Mouse (Mus musculus): Measurements from ENCODE around the gene Fgfr1op. TPM values are rescaled to one million over a fixed set of nuclear protein-coding genes. Genes with fewer than 3 reads are reported as not detected.
"Not testable (repeated sequence)": the region's sequence is repeated elsewhere in the genome, so short reads cannot be mapped to it uniquely, and the experiment has no call there.

Gene Fgfr1op
- polyA plus RNA-seq, 1 experiment: 19.3 TPM

DNA sequence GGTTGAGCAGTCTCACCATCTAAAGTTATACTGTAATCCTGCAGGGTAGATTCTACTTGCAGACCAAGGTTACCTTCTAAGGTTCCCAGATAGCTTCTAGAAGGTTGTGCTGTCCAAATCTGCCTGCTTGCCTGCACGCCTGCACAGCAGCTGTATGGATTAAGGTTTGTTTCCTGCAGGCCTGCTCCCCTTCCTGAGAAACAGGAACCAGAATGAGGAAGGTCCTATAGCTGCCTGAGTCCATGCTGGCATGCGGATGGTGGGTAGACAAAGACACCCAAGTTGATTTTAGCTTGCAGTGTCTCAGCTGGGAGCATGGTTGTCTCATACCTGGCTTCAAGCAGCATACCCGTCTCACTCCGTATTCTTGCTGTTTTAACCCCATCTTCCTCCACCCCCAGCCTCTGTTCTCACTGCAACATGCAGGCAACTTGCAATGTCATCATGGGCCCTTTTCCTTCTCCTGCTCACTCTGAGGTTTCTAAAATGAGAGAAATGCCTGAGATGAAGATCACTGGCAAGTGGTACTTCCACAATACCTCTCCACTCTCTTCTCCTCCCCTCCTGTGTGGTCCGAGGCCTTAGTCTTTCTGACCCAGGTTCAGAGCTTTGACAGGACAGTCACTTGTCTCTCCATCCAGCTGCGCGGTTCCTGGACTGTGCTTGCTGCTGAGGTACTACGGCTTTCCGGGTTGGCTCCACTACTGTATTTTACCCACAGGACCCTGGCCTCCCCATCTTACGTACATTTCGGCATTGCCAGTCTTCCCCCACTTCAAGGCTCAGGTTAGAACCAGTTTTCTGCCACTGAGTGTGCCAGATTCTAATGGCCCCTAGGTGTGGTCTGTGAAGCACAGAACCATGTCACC lies 34.0 kb downstream of the Fgfr1op start:
- no peaks in the 10 kb centered on the region for H3K4me1 ChIP-seq (ENCODE audit: control insufficient read depth, insufficient read depth, low read length)
- DNase-seq: no peak
- TF ChIP-seq CTCF (IDR thresholded peaks at IDR 0.05; ENCODE audit: borderline replicate concordance, insufficient read depth, low read depth, low read length) (no peak), POLR2A (IDR thresholded peaks at IDR 0.05; ENCODE audit: borderline replicate concordance, insufficient read depth, low read length) (no peak)
- 87% methylated on average over 11 of the region's 11 CpGs for WGBS
- H3K27me3 ChIP-seq (ENCODE audit: control insufficient read depth, insufficient read depth, low read length): no peaks in the 10 kb centered on the region
- no peak overlapping the region for H3K27ac ChIP-seq (ENCODE audit: insufficient read depth, low read length)
- no peak overlapping the region for H3K4me3 ChIP-seq (replicated peaks; ENCODE audit: insufficient read depth, low read depth, low read length)

DNA sequence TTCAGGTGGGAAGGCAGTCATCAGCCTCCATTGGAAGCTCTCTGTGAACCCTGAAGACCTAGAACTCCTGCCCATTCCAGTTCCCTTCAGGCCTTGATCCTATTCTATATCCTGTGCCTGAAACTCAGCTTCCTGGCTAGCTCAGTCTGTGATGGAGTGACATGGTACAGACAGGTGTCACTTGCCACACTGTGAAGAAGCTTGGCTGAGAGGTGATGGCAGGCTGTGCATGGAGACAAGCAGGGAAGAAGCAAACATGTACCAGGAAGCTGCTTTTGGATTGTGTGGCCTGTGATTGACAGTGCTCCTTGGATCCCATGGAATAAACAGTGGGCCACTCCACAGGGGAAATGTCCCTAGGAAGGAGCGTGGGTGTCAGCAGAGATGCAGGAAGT lies 34.6 kb downstream of the Fgfr1op start:
- WGBS: 73% methylated on average over 1 of the region's 1 CpGs
- DNase-seq: no peak
- H3K4me3 ChIP-seq (replicated peaks; ENCODE audit: insufficient read depth, low read depth, low read length): no peak overlapping the region
- TF ChIP-seq CTCF (IDR thresholded peaks at IDR 0.05; ENCODE audit: borderline replicate concordance, insufficient read depth, low read depth, low read length) (no peak), POLR2A (IDR thresholded peaks at IDR 0.05; ENCODE audit: borderline replicate concordance, insufficient read depth, low read length) (no peak)
- H3K27ac ChIP-seq (ENCODE audit: insufficient read depth, low read length): no peak overlapping the region
- H3K4me1 ChIP-seq (ENCODE audit: control insufficient read depth, insufficient read depth, low read length): no peaks in the 10 kb centered on the region
- H3K27me3 ChIP-seq (ENCODE audit: control insufficient read depth, insufficient read depth, low read length): no peaks in the 10 kb centered on the region

DNA sequence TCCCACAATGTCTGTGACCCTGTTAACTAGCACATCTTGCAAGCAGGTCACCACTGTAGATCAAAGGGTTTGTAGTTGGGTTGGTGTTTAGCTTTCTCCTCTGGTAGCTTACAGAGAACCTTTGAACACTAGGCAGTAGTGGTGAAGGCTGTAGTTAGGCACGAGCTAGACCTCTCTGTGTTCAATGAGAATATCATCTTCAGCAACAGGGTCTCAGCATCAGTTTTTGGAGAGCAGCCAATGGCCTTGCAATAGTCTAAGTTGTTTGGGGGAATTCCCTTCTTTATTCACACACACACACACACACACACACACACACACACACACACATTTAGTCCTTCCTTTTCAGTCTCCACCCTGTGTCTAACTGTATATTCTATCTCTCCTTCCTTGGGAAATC lies 38.2 kb downstream of the Fgfr1op start:
- Histone ChIP-seq H3K27ac (ENCODE audit: insufficient read depth, low read length) (no peak overlapping the region), H3K4me3 (replicated peaks; ENCODE audit: insufficient read depth, low read depth, low read length) (no peak overlapping the region), H3K27me3 (ENCODE audit: control insufficient read depth, insufficient read depth, low read length) (no peaks in the 10 kb centered on the region), H3K4me1 (ENCODE audit: control insufficient read depth, insufficient read depth, low read length) (no peaks in the 10 kb centered on the region)
- 53% methylated on average over 1 of the region's 1 CpGs for WGBS
- no peak for DNase-seq
- TF ChIP-seq POLR2A (IDR thresholded peaks at IDR 0.05; ENCODE audit: borderline replicate concordance, insufficient read depth, low read length) (no peak), CTCF (IDR thresholded peaks at IDR 0.05; ENCODE audit: borderline replicate concordance, insufficient read depth, low read depth, low read length) (no peak)

DNA sequence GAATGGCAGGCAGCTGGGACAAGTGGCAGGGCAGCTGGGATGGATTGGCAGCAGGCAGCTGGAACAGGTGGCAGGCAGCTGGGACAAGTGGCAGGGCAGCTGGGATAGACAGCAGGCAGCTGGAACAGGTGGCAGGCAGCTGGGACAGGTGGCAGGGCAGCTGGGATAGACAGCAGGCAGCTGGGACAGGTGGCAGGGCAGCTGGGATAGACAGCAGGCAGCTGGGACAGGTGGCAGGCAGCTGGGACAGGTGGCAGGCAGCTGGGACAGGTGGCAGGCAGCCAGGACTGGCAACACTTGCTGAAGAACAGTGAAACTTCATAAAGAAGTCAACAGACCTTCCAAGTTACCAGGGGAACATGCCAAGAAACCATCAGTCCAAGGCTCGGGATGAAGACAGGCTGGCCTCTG lies 39.9 kb downstream of the Fgfr1op start:
- H3K27ac ChIP-seq (ENCODE audit: insufficient read depth, low read length); H3K4me1 ChIP-seq (ENCODE audit: control insufficient read depth, insufficient read depth, low read length); H3K27me3 ChIP-seq (ENCODE audit: control insufficient read depth, insufficient read depth, low read length); DNase-seq; H3K4me3 ChIP-seq (replicated peaks; ENCODE audit: insufficient read depth, low read depth, low read length): not testable (repeated sequence)
- 11% methylated on average over 1 of the region's 1 CpGs for WGBS

DNA sequence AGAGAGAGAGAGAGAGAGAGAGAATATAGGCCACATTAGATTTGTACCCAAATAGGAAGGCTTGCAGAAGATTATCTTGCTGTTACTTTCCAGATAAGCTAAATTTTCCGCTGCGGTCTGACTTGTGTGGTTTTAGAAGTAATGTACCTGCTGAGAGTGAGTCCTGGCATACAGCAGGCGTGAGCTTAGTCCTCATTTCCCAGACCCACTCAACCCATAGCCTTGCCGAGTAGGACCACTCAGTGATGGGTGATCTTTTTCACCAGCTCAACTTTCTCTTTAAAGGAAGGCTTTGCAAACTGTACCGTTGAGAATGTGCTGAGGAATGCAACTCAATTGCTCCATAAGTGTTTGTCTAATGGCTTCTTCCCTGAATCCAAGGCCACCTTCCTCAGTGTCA lies 41.4 kb downstream of the Fgfr1op start:
- DNase-seq: no peak
- no peak overlapping the region for H3K4me3 ChIP-seq (replicated peaks; ENCODE audit: insufficient read depth, low read depth, low read length)
- H3K4me1 ChIP-seq (ENCODE audit: control insufficient read depth, insufficient read depth, low read length): no peaks in the 10 kb centered on the region
- TF ChIP-seq POLR2A (IDR thresholded peaks at IDR 0.05; ENCODE audit: borderline replicate concordance, insufficient read depth, low read length) (no peak), CTCF (IDR thresholded peaks at IDR 0.05; ENCODE audit: borderline replicate concordance, insufficient read depth, low read depth, low read length) (no peak)
- no peaks in the 10 kb centered on the region for H3K27me3 ChIP-seq (ENCODE audit: control insufficient read depth, insufficient read depth, low read length)
- 95% methylated on average over 5 of the region's 5 CpGs for WGBS
- no peak overlapping the region for H3K27ac ChIP-seq (ENCODE audit: insufficient read depth, low read length)

DNA sequence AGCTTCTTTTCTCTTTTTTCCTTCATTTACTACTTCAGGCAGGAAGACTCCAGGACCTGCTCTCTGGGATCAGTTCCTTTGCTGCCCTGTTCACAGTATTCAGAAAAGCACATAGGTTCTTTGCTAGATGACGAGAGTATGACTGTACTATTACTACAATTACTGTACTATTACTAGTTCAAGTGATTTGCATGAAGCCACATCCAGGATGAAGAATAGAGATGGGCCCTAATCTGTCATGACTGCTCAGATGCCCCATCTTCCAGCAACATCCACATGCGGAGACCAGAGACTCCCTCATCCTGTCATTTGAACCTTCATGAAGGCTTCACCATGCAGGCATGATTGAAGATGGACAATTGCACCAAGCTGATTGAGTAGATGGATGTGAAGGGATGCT lies 44.4 kb downstream of the Fgfr1op start:
- TF ChIP-seq CTCF (IDR thresholded peaks at IDR 0.05; ENCODE audit: borderline replicate concordance, insufficient read depth, low read depth, low read length): no peak
- TF ChIP-seq POLR2A (IDR thresholded peaks at IDR 0.05; ENCODE audit: borderline replicate concordance, insufficient read depth, low read length): no peak
- H3K27me3 ChIP-seq (ENCODE audit: control insufficient read depth, insufficient read depth, low read length): no peaks in the 10 kb centered on the region
- 95% methylated on average over 2 of the region's 2 CpGs for WGBS
- H3K4me1 ChIP-seq (ENCODE audit: control insufficient read depth, insufficient read depth, low read length): no peaks in the 10 kb centered on the region
- no peak overlapping the region for H3K4me3 ChIP-seq (replicated peaks; ENCODE audit: insufficient read depth, low read depth, low read length)
- no peak for DNase-seq
- H3K27ac ChIP-seq (ENCODE audit: insufficient read depth, low read length): no peak overlapping the region

DNA sequence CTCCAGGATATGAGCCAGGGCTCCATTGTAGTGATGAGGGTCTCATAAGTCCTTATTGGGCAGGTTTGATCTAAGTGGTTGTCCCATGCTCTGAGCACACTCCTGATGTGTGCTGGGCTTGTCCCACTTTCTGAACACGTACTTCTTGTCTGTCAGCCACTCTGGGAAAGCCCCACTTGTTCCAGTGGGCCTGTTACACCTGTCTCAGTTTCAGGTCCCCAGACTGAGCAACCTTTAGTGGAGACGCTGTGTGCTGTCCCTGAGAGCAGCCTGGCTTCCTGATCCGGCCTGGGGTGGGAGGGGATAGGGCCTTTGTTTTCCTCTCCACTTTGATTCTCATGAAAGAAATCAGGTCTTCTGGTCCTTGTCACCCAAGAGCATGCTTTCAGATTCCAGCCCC lies 44.9 kb downstream of the Fgfr1op start:
- Histone ChIP-seq H3K27me3 (ENCODE audit: control insufficient read depth, insufficient read depth, low read length) (no peaks in the 10 kb centered on the region), H3K4me1 (ENCODE audit: control insufficient read depth, insufficient read depth, low read length) (no peaks in the 10 kb centered on the region), H3K27ac (ENCODE audit: insufficient read depth, low read length) (no peak overlapping the region), H3K4me3 (replicated peaks; ENCODE audit: insufficient read depth, low read depth, low read length) (no peak overlapping the region)
- TF ChIP-seq POLR2A (IDR thresholded peaks at IDR 0.05; ENCODE audit: borderline replicate concordance, insufficient read depth, low read length) (no peak), CTCF (IDR thresholded peaks at IDR 0.05; ENCODE audit: borderline replicate concordance, insufficient read depth, low read depth, low read length) (no peak)
- 64% methylated on average over 3 of the region's 3 CpGs for WGBS
- no peak for DNase-seq

DNA sequence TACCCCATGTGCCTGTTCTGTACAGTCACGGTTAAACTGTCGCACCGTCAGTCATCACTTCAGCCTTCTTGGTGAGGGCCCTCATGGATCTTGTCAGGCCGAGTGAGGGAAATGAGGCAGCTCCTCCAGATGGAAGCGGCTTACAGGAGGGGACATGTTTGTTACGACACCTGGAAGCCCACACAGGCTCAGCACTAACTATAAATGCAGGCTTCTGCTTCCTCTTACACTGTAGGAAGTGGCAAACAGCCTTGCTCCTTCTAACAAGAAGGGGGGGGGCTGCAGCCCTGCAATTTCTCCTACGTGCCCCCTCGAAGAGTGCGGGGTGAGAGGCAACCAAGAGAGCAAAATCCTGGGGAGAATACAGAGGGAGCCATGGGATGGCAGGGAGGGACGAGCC lies 45.4 kb downstream of the Fgfr1op start:
- Histone ChIP-seq H3K27ac (ENCODE audit: insufficient read depth, low read length) (no peak overlapping the region), H3K27me3 (ENCODE audit: control insufficient read depth, insufficient read depth, low read length) (no peaks in the 10 kb centered on the region), H3K4me3 (replicated peaks; ENCODE audit: insufficient read depth, low read depth, low read length) (no peak overlapping the region), H3K4me1 (ENCODE audit: control insufficient read depth, insufficient read depth, low read length) (no peaks in the 10 kb centered on the region)
- TF ChIP-seq CTCF (IDR thresholded peaks at IDR 0.05; ENCODE audit: borderline replicate concordance, insufficient read depth, low read depth, low read length): no peak
- TF ChIP-seq POLR2A (IDR thresholded peaks at IDR 0.05; ENCODE audit: borderline replicate concordance, insufficient read depth, low read length): no peak
- 70% methylated on average over 10 of the region's 10 CpGs for WGBS
- DNase-seq: no peak

All from cerebellum, adult 2 months (tissue).